Mouse (Mus musculus) kidney, embryonic 14.5 days (tissue): ENCODE measurements around the gene Fosb. TPM values are rescaled to one million over a fixed set of nuclear protein-coding genes. Genes with fewer than 3 reads are reported as not detected.

Experiments
- ATAC-seq: fragments of 200-750 bp; cut with Nextera tagmentation; 2 replicates; pipeline ENCODE4 v1.8.0; 2017; ENCODE audit warnings: moderate number of reproducible peaks, mild to moderate bottlenecking, moderate TSS enrichment, moderate library complexity; ENCODE audit not compliant: low FRiP score, low TSS enrichment
- H3K27ac ChIP-seq: fragments of 300-500 bp; sonication (generic); 2 replicates; pipeline ENCODE4 v1.5.1; 2014; ENCODE audit warnings: low read depth, mild to moderate bottlenecking, low read length, moderate library complexity, mixed read lengths
- H3K27me3 ChIP-seq: fragments of 300-500 bp; sonication (generic); 2 replicates; pipeline ENCODE4 v1.6.1; 2014; ENCODE audit warnings: mild to moderate bottlenecking, low read length; ENCODE audit not compliant: control insufficient read depth, insufficient read depth
- H3K36me3 ChIP-seq: fragments of 300-500 bp; sonication (generic); 2 replicates; pipeline ENCODE4 v1.6.1; 2014; ENCODE audit warnings: low read length, mixed read lengths; ENCODE audit not compliant: control insufficient read depth, insufficient read depth
- H3K4me1 ChIP-seq: fragments of 300-500 bp; sonication (generic); 2 replicates; pipeline ENCODE4 v1.6.1; 2014; ENCODE audit warnings: low read length, mixed read lengths; ENCODE audit not compliant: control insufficient read depth, insufficient read depth
- H3K4me2 ChIP-seq: fragments of 300-500 bp; sonication (generic); replicated peaks from 2 replicates; pipeline ENCODE4 v1.6.1; 2014; ENCODE audit warnings: low read depth, mild to moderate bottlenecking, low read length
- H3K4me3 ChIP-seq: fragments of 300-500 bp; sonication (generic); 2 replicates; pipeline ENCODE4 v1.5.1; 2014; ENCODE audit warnings: mild to moderate bottlenecking, low read length
- H3K9ac ChIP-seq: fragments of 300-500 bp; sonication (generic); 2 replicates; pipeline ENCODE4 v1.6.1; 2014; ENCODE audit warnings: low read depth, mild to moderate bottlenecking, low read length, moderate library complexity
- H3K9me3 ChIP-seq: fragments of 300-500 bp; sonication (generic); 2 replicates; pipeline ENCODE4 v1.6.1; 2016; ENCODE audit warnings: low read length; ENCODE audit not compliant: control insufficient read depth
- WGBS: fragments of 180-500 bp; shearing (Covaris S2); extraction: QIAGEN DNeasy Blood & Tissue Kit; methylation state at CpG from one replicate; pipeline ENCODE4 v1.1.7; 2014; 5-methylcytosine and 5-hydroxymethylcytosine counted together
- polyA plus RNA-seq: library from polyadenylated mRNA; unstranded; fragments of >200 nt; fragmentation: Nextera tagmentation; extraction: Ambion mirVana; gene quantifications from 2 replicates; pipeline ENCODE4 v1.2.1, GENCODE M21; 2014

Fosb gene
- polyA plus RNA-seq, 1 experiment from 2014 or later, result 0.20 TPM

- no peaks in the 10 kb centered on the region for H3K27me3 ChIP-seq
- no peaks in the 10 kb centered on the region for H3K9me3 ChIP-seq
- H3K4me1 ChIP-seq, result no peaks in the 10 kb centered on the region
- no peak overlapping the region for H3K27ac ChIP-seq
- ATAC-seq, result no peak
- H3K4me2 ChIP-seq, result no peak overlapping the region
- 84% methylated on average over 3 of the region's 3 CpGs for WGBS
- H3K9ac ChIP-seq, result no peak overlapping the region
- H3K36me3 ChIP-seq, result peaks cover 80% of the 10 kb centered on the region
- no peak overlapping the region for H3K4me3 ChIP-seq
These were observed 51.5 kb downstream of the Fosb start for GRCm38 (mm10) chr7:19258336-19258735.

GRCm38 (mm10) chr7:19257390-19258022 is 52.3 kb downstream of the Fosb start:
- H3K27ac ChIP-seq, result no peak overlapping the region
- H3K4me1 ChIP-seq, result no peaks in the 10 kb centered on the region
- no peak overlapping the region for H3K4me2 ChIP-seq
- H3K9ac ChIP-seq, result no peak overlapping the region
- no peak overlapping the region for H3K4me3 ChIP-seq
- peaks cover 73% of the 10 kb centered on the region for H3K36me3 ChIP-seq
- WGBS, result 48% methylated on average over 11 of the region's 11 CpGs
- H3K9me3 ChIP-seq, result no peaks in the 10 kb centered on the region
- no peaks in the 10 kb centered on the region for H3K27me3 ChIP-seq
- ATAC-seq, result peak; percentile 71

- Histone ChIP-seq H3K4me2 (no peak overlapping the region), H3K4me1 (no peaks in the 10 kb centered on the region), H3K27ac (no peak overlapping the region), H3K9ac (no peak overlapping the region), H3K4me3 (no peak overlapping the region), H3K9me3 (no peaks in the 10 kb centered on the region), H3K36me3 (peaks cover 64% of the 10 kb centered on the region), H3K27me3 (no peaks in the 10 kb centered on the region)
- WGBS, result 82% methylated on average over 7 of the region's 7 CpGs
- ATAC-seq, result no peak
These were observed 53.3 kb downstream of the Fosb start for GRCm38 (mm10) chr7:19256567-19256966.

- Histone ChIP-seq H3K4me2 (no peak overlapping the region), H3K4me3 (no peak overlapping the region), H3K9ac (no peak overlapping the region), H3K4me1 (no peaks in the 10 kb centered on the region), H3K27ac (no peak overlapping the region), H3K9me3 (no peaks in the 10 kb centered on the region), H3K27me3 (no peaks in the 10 kb centered on the region), H3K36me3 (peaks cover 53% of the 10 kb centered on the region)
- ATAC-seq, result no peak
- WGBS, result 86% methylated on average over 17 of the region's 17 CpGs
These were observed 54.5 kb downstream of the Fosb start for GRCm38 (mm10) chr7:19255395-19255794.

GRCm38 (mm10) chr7:19253437-19253836 is 56.4 kb downstream of the Fosb start:
- H3K9me3 ChIP-seq, result no peaks in the 10 kb centered on the region
- H3K27me3 ChIP-seq, result no peaks in the 10 kb centered on the region
- WGBS, result 70% methylated on average over 5 of the region's 5 CpGs
- peaks cover 33% of the 10 kb centered on the region for H3K36me3 ChIP-seq
- no peak for ATAC-seq
- no peak overlapping the region for H3K27ac ChIP-seq
- no peak overlapping the region for H3K9ac ChIP-seq
- no peaks in the 10 kb centered on the region for H3K4me1 ChIP-seq
- H3K4me2 ChIP-seq, result no peak overlapping the region
- H3K4me3 ChIP-seq, result no peak overlapping the region

Other genes starting within 250 kb of the Fosb start
- gene Dmwd, start 233.8 kb downstream of the Fosb start, polyA plus RNA-seq, result 20.5 and 23.2 TPM in 2 replicates
- gene Dmpk, start 226.2 kb downstream of the Fosb start, polyA plus RNA-seq, result 12.1 and 14.9 TPM in 2 replicates
- gene Six5, start 215.5 kb downstream of the Fosb start, polyA plus RNA-seq, result 13.3 and 13.6 TPM in 2 replicates
- gene Gm4969, start 191.7 kb downstream of the Fosb start, polyA plus RNA-seq, result 2.3 and 4.5 TPM in 2 replicates
- 5.7 and 10.0 TPM in 2 replicates for gene Fbxo46, start 190.2 kb downstream of the Fosb start, polyA plus RNA-seq
- 8.9 and 12.8 TPM in 2 replicates for gene Qpctl, start 160.8 kb downstream of the Fosb start, polyA plus RNA-seq
- gene Snrpd2, start 160.3 kb downstream of the Fosb start, polyA plus RNA-seq, result 155 and 205 TPM in 2 replicates
- gene Gipr, start 143.9 kb downstream of the Fosb start, polyA plus RNA-seq, result 0.31 and 0.45 TPM in 2 replicates
- gene Eml2, start 133.6 kb downstream of the Fosb start, polyA plus RNA-seq, result 2.8 and 5.7 TPM in 2 replicates
- 2.4 and 3.4 TPM in 2 replicates for gene Gpr4, start 97.5 kb downstream of the Fosb start, polyA plus RNA-seq
- 33.3 and 44.6 TPM in 2 replicates for gene Opa3, start 81.7 kb downstream of the Fosb start, polyA plus RNA-seq
- 54.2 and 56.5 TPM in 2 replicates for gene Vasp, start 38.2 kb downstream of the Fosb start, polyA plus RNA-seq
- not detected in 2 replicates for gene Ppm1n, start 30.0 kb downstream of the Fosb start, polyA plus RNA-seq
- gene Rtn2, start 27.4 kb downstream of the Fosb start, polyA plus RNA-seq, result 5.4 and 5.7 TPM in 2 replicates
- gene Ercc1, start 34.7 kb upstream of the Fosb start, polyA plus RNA-seq, result 95.2 and 102 TPM in 2 replicates
- 21.9 and 26.8 TPM in 2 replicates for gene Cd3eap, start 49.4 kb upstream of the Fosb start, polyA plus RNA-seq
- 5.4 and 7.8 TPM in 2 replicates for gene Ppp1r13l, start 49.7 kb upstream of the Fosb start, polyA plus RNA-seq
- 11.9 and 12.6 TPM in 2 replicates for gene Ercc2, start 72.0 kb upstream of the Fosb start, polyA plus RNA-seq
- 5.7 and 6.7 TPM in 2 replicates for gene Klc3, start 94.1 kb upstream of the Fosb start, polyA plus RNA-seq
- gene Ckm, start 94.7 kb upstream of the Fosb start, polyA plus RNA-seq, result 0.20 and 0.69 TPM in 2 replicates
- gene Mark4, start 148.8 kb upstream of the Fosb start, polyA plus RNA-seq, result 10.4 and 12.1 TPM in 2 replicates
- 3.5 and 3.7 TPM in 2 replicates for gene Exoc3l2, start 153.3 kb upstream of the Fosb start, polyA plus RNA-seq
- 1.4 and 2.4 TPM in 2 replicates for gene Bloc1s3, start 198.3 kb upstream of the Fosb start, polyA plus RNA-seq
- 63.7 and 70.2 TPM in 2 replicates for gene Trappc6a, start 198.3 kb upstream of the Fosb start, polyA plus RNA-seq
- gene Nkpd1, start 207.8 kb upstream of the Fosb start, polyA plus RNA-seq, result 0.13 and 0.27 TPM in 2 replicates